Mouse (Mus musculus) heart, adult 2 months (tissue): ENCODE results near the gene Pdcd10.

Experiments used
- CTCF ChIP-seq: fragments of 200-600 bp; IDR thresholded peaks from 2 replicates; pipeline ENCODE4 v1.8.1; 2022; ENCODE audit warnings: antibody characterized with exemption, mild to moderate bottlenecking, moderate library complexity
- POLR2A ChIP-seq: fragments of 200-500 bp; IDR thresholded peaks from 2 replicates; pipeline ENCODE4 v1.6.1; 2011; ENCODE audit warnings: mild to moderate bottlenecking, low read depth, low read length, control low read depth; ENCODE audit not compliant: insufficient read depth

DNA sequence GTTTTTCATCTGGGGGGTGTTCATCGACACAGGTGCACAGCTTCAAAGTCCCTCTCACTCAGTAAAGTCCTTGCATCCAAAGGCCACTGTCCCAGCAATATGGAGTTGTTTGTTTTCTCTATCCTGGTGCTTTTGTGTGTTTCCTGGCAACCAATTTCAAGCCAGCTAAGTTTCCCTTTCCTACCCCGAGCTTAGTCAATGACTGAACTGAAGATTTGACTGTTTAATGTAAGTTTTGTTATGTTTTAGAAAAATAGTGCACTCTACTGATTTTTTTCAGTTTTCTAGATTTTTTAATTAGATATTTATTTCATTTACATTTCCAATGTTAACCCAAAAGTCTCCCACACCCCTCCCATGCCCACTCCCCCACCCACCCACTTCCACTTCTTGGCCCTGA lies 74.6 kb downstream of the Pdcd10 start, which contains the start of gene Wdr49:
- TF ChIP-seq CTCF (no peak), POLR2A (no peak)
